Mouse (Mus musculus): Measurements from ENCODE around the gene Abi3.

The Abi3 gene

GRCm38 (mm10) chr11:95826317-95827167, 15.7 kb downstream of the Abi3 start:
- no peak for DNase-seq (ENCODE audit: extremely low read depth, low read depth, low spot score)

- DNase-seq (ENCODE audit: extremely low read depth, low read depth, low spot score) = no peak
These were observed 16.7 kb downstream of the Abi3 start for GRCm38 (mm10) chr11:95825625-95826024.

GRCm38 (mm10) chr11:95824877-95825243, 17.4 kb downstream of the Abi3 start:
- DNase-seq (ENCODE audit: extremely low read depth, low read depth, low spot score) = no peak

- DNase-seq (ENCODE audit: extremely low read depth, low read depth, low spot score) = no peak
These were observed 18.0 kb downstream of the Abi3 start, which contains the start of gene Phospho1 for GRCm38 (mm10) chr11:95824071-95824876. Gene Phospho1, plus strand, starts transcription at chr11:95824499.

- no peak for DNase-seq (ENCODE audit: extremely low read depth, low read depth, low spot score)
These were observed 19.8 kb downstream of the Abi3 start for GRCm38 (mm10) chr11:95822437-95822836.

GRCm38 (mm10) chr11:95821511-95821910, 20.8 kb downstream of the Abi3 start:
- DNase-seq (ENCODE audit: extremely low read depth, low read depth, low spot score) = no peak

- DNase-seq (ENCODE audit: extremely low read depth, low read depth, low spot score) = peak; percentile 78
These were observed 23.1 kb downstream of the Abi3 start for GRCm38 (mm10) chr11:95819138-95819537.

- no peak for DNase-seq (ENCODE audit: extremely low read depth, low read depth, low spot score)
These were observed 26.9 kb downstream of the Abi3 start for GRCm38 (mm10) chr11:95815412-95815811.

- no peak for DNase-seq (ENCODE audit: extremely low read depth, low read depth, low spot score)
These were observed 27.4 kb downstream of the Abi3 start for GRCm38 (mm10) chr11:95814857-95815256.

GRCm38 (mm10) chr11:95814101-95814500, 28.2 kb downstream of the Abi3 start:
- DNase-seq (ENCODE audit: extremely low read depth, low read depth, low spot score) = no peak

GRCm38 (mm10) chr11:95812224-95812623, 30.1 kb downstream of the Abi3 start:
- DNase-seq (ENCODE audit: extremely low read depth, low read depth, low spot score) = no peak

GRCm38 (mm10) chr11:95811741-95812140, 30.5 kb downstream of the Abi3 start:
- DNase-seq (ENCODE audit: extremely low read depth, low read depth, low spot score) = no peak

- no peak for DNase-seq (ENCODE audit: extremely low read depth, low read depth, low spot score)
These were observed 31.4 kb downstream of the Abi3 start for GRCm38 (mm10) chr11:95810828-95811227.

GRCm38 (mm10) chr11:95809603-95810002, 32.7 kb downstream of the Abi3 start:
- DNase-seq (ENCODE audit: extremely low read depth, low read depth, low spot score) = no peak

- no peak for DNase-seq (ENCODE audit: extremely low read depth, low read depth, low spot score)
These were observed 33.7 kb downstream of the Abi3 start for GRCm38 (mm10) chr11:95808448-95809011.

- DNase-seq (ENCODE audit: extremely low read depth, low read depth, low spot score) = no peak
These were observed 34.4 kb downstream of the Abi3 start for GRCm38 (mm10) chr11:95807884-95808283.

GRCm38 (mm10) chr11:95805527-95805926, 36.7 kb downstream of the Abi3 start:
- no peak for DNase-seq (ENCODE audit: extremely low read depth, low read depth, low spot score)

- no peak for DNase-seq (ENCODE audit: extremely low read depth, low read depth, low spot score)
These were observed 37.3 kb downstream of the Abi3 start for GRCm38 (mm10) chr11:95805010-95805409.

GRCm38 (mm10) chr11:95795582-95795981, 46.7 kb downstream of the Abi3 start:
- DNase-seq (ENCODE audit: extremely low read depth, low read depth, low spot score) = no peak

- no peak for DNase-seq (ENCODE audit: extremely low read depth, low read depth, low spot score)
These were observed 48.1 kb downstream of the Abi3 start for GRCm38 (mm10) chr11:95794201-95794600.

GRCm38 (mm10) chr11:95792950-95793509, 49.2 kb downstream of the Abi3 start:
- DNase-seq (ENCODE audit: extremely low read depth, low read depth, low spot score) = no peak

Data from fat pad, adult 2 months (tissue).